In the genomic region with DNA sequence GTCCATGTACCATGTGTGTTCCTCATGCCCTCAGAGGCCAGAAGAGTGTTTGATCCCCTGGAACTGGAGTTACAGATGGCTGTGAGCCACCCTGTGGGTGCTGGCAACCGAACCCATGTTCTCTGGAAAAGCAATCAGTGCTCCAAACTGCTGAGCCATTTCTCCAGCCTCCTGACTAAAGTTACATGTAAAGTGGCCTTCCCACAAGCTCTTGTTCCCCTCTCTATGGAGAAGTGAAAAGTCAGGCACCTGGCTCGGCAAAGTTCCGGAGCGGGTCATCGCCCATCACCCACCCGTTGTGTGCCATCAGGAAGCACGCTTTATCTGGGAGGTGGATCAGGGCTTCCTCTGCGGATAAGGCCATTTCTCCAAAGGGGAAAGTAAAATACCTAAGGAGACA, we compare ENCODE assay signal across 14 mouse cellular contexts.
"Had no signal": no experiment of that assay in that cellular context is flagged by ENCODE, and none has a peak within 500 bp of the region (broad histone marks: within the 10 kb centered on the region; RNA-seq: fewer than 3 reads in every experiment).

No protein-coding gene starts in this region.

- H3K27me3 ChIP-seq: limb, embryonic 12.5 days; midbrain, embryonic 13.5 days had no signal

- H3K9me3 ChIP-seq: limb, embryonic 12.5 days; midbrain, embryonic 13.5 days had no signal

- H3K4me2 ChIP-seq: limb, embryonic 12.5 days; midbrain, embryonic 13.5 days had no signal

- H3K4me3 ChIP-seq: limb, embryonic 12.5 days; midbrain, embryonic 13.5 days had no signal

- DNase-seq: kidney, adult 11 months; kidney, postnatal 36 days; liver; lung, adult 2 months; lung, postnatal 36 days; right cerebral cortex, adult 18-20 months; right cerebral cortex, postnatal 25 days; spleen, adult 18-20 months; thymus, adult 18-20 months; thymus, postnatal 25 days had no signal

- ATAC-seq: lung, postnatal 0 days; midbrain, embryonic 13.5 days had no signal

- H3K27ac ChIP-seq: limb, embryonic 12.5 days; liver, embryonic 14.5 days; midbrain, embryonic 13.5 days had no signal

- H3K4me1 ChIP-seq: limb, embryonic 12.5 days; midbrain, embryonic 13.5 days had no signal

- H3K9ac ChIP-seq: limb, embryonic 12.5 days; liver, embryonic 14.5 days; midbrain, embryonic 13.5 days had no signal
